Mouse (Mus musculus) fibroblast of lung, adult 2 months (primary cell): ENCODE measurements around the gene Tmem132b.

Source experiments
- DNase-seq: peaks from one replicate; pipeline ENCODE4 v3.0.0-alpha.2; 2011; ENCODE audit warnings: low read depth

Gene Tmem132b

DNA sequence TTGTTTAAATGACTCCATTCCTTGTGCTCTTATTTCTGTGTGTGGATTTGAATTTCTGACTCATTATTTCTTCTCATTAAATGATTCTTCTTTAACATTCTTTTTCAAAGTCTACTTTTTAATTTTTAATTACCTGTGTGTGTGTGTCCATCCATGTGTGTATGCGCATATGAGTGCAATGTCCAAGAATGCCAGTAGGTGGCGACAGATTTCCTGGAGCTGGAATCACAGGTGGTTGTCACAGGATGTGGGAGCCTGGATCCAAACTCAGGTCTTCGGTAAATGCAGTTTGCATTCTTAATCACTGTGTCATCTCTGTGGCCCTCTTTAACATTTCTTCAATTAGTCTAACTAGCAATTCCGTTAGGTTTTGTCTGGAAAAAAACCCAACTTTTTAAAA lies 240.7 kb downstream of the Tmem132b start:
- no peak for DNase-seq

DNA sequence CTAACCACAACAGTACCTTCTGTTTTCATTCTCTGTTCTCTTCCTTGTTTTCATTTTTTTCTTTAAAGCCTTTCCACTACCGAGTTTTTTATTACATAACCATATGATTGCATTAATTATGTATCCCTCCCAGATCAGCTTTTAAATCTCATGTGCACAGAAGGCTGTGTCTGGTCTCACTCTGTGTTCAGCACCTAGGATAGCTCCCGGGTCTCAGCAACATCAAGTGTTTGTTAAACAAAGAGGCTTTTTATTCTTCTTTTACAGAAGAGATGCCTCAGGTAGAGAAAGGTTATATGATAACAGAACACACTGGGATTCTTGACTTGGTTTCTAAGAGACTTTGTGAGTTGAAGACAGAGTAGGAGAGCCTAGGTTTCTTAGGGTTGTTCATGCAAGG lies 241.2 kb downstream of the Tmem132b start:
- DNase-seq: no peak

- no peak for DNase-seq
Measured at GRCm38 (mm10) chr5:125780332-125780731, 248.8 kb downstream of the Tmem132b start.

GRCm38 (mm10) chr5:125792643-125793042 lies 261.1 kb downstream of the Tmem132b start:
- no peak for DNase-seq

- DNase-seq: no peak
Measured at GRCm38 (mm10) chr5:125794318-125794717, 262.7 kb downstream of the Tmem132b start.

- DNase-seq: no peak
Measured at GRCm38 (mm10) chr5:125799622-125800021, 268.0 kb downstream of the Tmem132b start.

DNA sequence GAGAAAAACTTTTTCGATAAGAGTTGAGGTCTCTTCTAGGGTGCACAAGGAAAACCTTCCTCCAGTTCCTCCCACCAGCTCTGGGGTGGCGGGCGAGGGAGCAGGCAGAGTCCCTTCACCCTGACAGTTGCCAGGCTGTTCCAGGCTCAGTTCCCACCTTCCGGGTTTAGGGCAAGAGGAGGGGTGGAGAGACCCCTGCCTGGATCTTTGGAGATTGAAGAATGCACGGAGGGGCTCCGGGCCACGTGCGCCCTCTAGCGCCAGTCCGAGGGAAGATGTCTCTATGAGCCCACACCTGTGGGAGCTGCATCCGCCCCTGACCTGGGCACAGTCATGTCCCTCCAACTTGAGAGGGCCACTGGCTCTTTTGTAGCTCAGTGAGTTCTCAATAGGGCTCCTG lies 268.5 kb downstream of the Tmem132b start:
- DNase-seq: no peak

- no peak for DNase-seq
Measured at GRCm38 (mm10) chr5:125802801-125803200, 271.2 kb downstream of the Tmem132b start.

GRCm38 (mm10) chr5:125805327-125805726 lies 273.8 kb downstream of the Tmem132b start:
- DNase-seq: no peak

DNA sequence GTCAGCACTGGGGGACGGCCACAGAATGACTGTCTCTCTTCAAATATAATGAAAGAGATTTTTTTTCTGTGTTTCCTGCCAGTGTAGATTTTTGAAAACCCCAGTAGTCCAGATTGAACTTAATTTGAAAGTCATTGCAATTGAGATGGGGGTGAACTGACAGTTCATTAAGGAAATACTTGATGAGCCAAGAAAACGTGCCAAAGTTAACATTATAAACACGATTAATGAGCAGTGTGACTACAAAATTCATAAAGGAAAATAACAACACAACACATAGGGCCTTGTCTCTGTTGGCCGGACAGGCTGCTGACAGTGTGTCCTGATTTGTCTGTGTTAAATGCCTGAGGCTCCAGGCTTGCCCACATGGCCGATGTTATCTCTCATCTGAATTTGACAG lies 276.3 kb downstream of the Tmem132b start:
- DNase-seq: no peak

DNA sequence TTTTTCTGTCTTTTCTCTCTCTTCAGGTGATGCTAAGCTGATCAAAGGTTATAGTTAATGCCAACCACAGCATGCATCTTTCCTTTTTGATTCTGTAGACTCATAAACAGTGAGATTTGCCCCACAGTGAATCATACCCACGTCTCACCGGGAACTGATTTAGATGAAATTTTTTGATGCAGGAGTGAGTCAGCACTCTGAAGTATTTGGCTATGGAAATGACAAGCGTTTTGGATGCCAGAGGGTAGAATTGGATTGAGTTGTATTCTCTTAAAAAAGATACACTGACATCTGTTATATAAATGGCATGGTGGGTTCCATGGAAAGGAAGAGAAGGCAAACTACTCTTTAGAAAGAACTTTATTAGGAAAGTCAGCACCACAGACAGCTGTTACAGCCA lies 297.8 kb downstream of the Tmem132b start:
- no peak for DNase-seq

DNA sequence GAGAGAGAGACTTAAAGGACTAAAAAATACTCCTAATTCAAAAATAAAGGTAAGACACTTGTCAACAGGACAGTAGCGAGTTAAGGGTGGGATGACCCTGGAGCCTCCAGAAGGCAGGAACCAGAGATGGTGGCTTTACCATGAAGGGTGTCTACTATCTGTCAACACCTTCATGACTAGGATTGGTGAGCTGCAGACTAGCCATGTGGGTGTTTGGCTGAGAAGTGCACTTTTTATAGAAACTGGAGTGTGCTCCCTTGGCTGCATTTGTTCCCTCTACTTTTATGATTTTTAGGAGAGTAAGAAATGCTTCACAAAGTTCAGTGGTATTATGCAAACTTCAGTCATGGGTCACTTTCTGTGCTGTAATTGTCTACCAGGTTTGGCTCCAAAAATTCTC lies 304.3 kb downstream of the Tmem132b start:
- DNase-seq: no peak

- no peak for DNase-seq
Measured at GRCm38 (mm10) chr5:125836761-125837160, 305.2 kb downstream of the Tmem132b start.
